Mouse (Mus musculus): ENCODE results near the gene Prdx1. TPM values are rescaled to one million over a fixed set of nuclear protein-coding genes. Genes with fewer than 3 reads are reported as not detected.

Prdx1 gene
- 868 and 925 TPM in 2 replicates for total RNA-seq (2014; rRNA removed)
- polyA plus RNA-seq (2012; rRNA removed): 376 and 421 TPM in 2 replicates

GRCm38 (mm10) chr4:116685402-116686061 is at the start of gene Prdx1:
Prdx1 (plus strand) TSS chr4:116685544.
- under 1% methylated on average over 56 of the region's 56 CpGs for WGBS
- peak; percentile 83 for TF ChIP-seq CTCF (IDR thresholded peaks at IDR 0.05; ENCODE audit: low read depth, low read length)
- TF ChIP-seq POLR2A (IDR thresholded peaks at IDR 0.05; ENCODE audit: extremely low read depth, insufficient read depth, low read length): peak; percentile 99
- H3K79me2 ChIP-seq (ENCODE audit: control insufficient read depth, insufficient read depth, low read length): peaks cover 17% of the 10 kb centered on the region; the same call in 1 of the 2 replicates
- H3K4me3 ChIP-seq (ENCODE audit: insufficient read depth, low read depth, low read length): peak within 1 kb of the TSS; percentile 72
- H3K27me3 ChIP-seq (ENCODE audit: control insufficient read depth, insufficient read depth, low read length): no peaks in the 10 kb centered on the region
- peaks cover 22% of the 10 kb centered on the region for H3K4me1 ChIP-seq (ENCODE audit: control insufficient read depth, insufficient read depth, low read length)
- H3K36me3 ChIP-seq (ENCODE audit: control insufficient read depth, insufficient read depth, low read length): peaks cover 30% of the 10 kb centered on the region
- peak within 1 kb of the TSS; percentile 79 for H3K9ac ChIP-seq (ENCODE audit: low read depth, low read length)
- H3K27ac ChIP-seq (replicated peaks; ENCODE audit: insufficient read depth, low read depth, low read length): peak within 1 kb of the TSS; percentile 96
- peak; percentile 75 for DNase-seq (ENCODE audit: extremely low read depth, low read depth, low spot score)

GRCm38 (mm10) chr4:116638821-116639220 is 46.5 kb upstream of the Prdx1 start:
- Histone ChIP-seq H3K27me3 (ENCODE audit: control insufficient read depth, insufficient read depth, low read length) (no peaks in the 10 kb centered on the region), H3K79me2 (ENCODE audit: control insufficient read depth, insufficient read depth, low read length) (no peaks in the 10 kb centered on the region; the same call in 1 of the 2 replicates), H3K27ac (replicated peaks; ENCODE audit: insufficient read depth, low read depth, low read length) (no peak overlapping the region), H3K4me1 (ENCODE audit: control insufficient read depth, insufficient read depth, low read length) (no peaks in the 10 kb centered on the region), H3K9ac (ENCODE audit: low read depth, low read length) (no peak overlapping the region), H3K36me3 (ENCODE audit: control insufficient read depth, insufficient read depth, low read length) (peaks cover 81% of the 10 kb centered on the region), H3K4me3 (ENCODE audit: insufficient read depth, low read depth, low read length) (no peak overlapping the region)
- TF ChIP-seq CTCF (IDR thresholded peaks at IDR 0.05; ENCODE audit: low read depth, low read length) (no peak), POLR2A (IDR thresholded peaks at IDR 0.05; ENCODE audit: extremely low read depth, insufficient read depth, low read length) (no peak)
- WGBS: 92% methylated on average over 6 of the region's 6 CpGs
- no peak for DNase-seq (ENCODE audit: extremely low read depth, low read depth, low spot score)

GRCm38 (mm10) chr4:116642071-116642470 is 43.3 kb upstream of the Prdx1 start:
- no peak overlapping the region for H3K9ac ChIP-seq (ENCODE audit: low read depth, low read length)
- H3K36me3 ChIP-seq (ENCODE audit: control insufficient read depth, insufficient read depth, low read length): peaks cover 69% of the 10 kb centered on the region

GRCm38 (mm10) chr4:116644326-116644725 is 41.0 kb upstream of the Prdx1 start:
- DNase-seq (ENCODE audit: extremely low read depth, low read depth, low spot score): peak; percentile 60
- no peak overlapping the region for H3K9ac ChIP-seq (ENCODE audit: low read depth, low read length)
- WGBS: 35% methylated on average over 6 of the region's 6 CpGs

More at GRCm38 (mm10) chr4:116642071-116642470, 43.3 kb upstream of the Prdx1 start:
- Histone ChIP-seq H3K4me3 (ENCODE audit: insufficient read depth, low read depth, low read length) (no peak overlapping the region), H3K79me2 (ENCODE audit: control insufficient read depth, insufficient read depth, low read length) (peaks cover 13% of the 10 kb centered on the region; the same call in 1 of the 2 replicates), H3K27ac (replicated peaks; ENCODE audit: insufficient read depth, low read depth, low read length) (no peak overlapping the region), H3K27me3 (ENCODE audit: control insufficient read depth, insufficient read depth, low read length) (no peaks in the 10 kb centered on the region), H3K4me1 (ENCODE audit: control insufficient read depth, insufficient read depth, low read length) (peaks cover 13% of the 10 kb centered on the region)
- no peak for DNase-seq (ENCODE audit: extremely low read depth, low read depth, low spot score)
- 100% methylated on average over 1 of the region's 1 CpGs for WGBS
- TF ChIP-seq CTCF (IDR thresholded peaks at IDR 0.05; ENCODE audit: low read depth, low read length): no peak
- TF ChIP-seq POLR2A (IDR thresholded peaks at IDR 0.05; ENCODE audit: extremely low read depth, insufficient read depth, low read length): no peak

GRCm38 (mm10) chr4:116645624-116646023 is 39.7 kb upstream of the Prdx1 start:
- 50% methylated on average over 7 of the region's 7 CpGs for WGBS
- Histone ChIP-seq H3K9ac (ENCODE audit: low read depth, low read length) (0 out of 2 replicates have a peak overlapping the region, but pooled peaks have one; percentile 6), H3K4me3 (ENCODE audit: insufficient read depth, low read depth, low read length) (no peak overlapping the region), H3K4me1 (ENCODE audit: control insufficient read depth, insufficient read depth, low read length) (peaks cover 25% of the 10 kb centered on the region), H3K27ac (replicated peaks; ENCODE audit: insufficient read depth, low read depth, low read length) (no peak overlapping the region), H3K36me3 (ENCODE audit: control insufficient read depth, insufficient read depth, low read length) (peaks cover 52% of the 10 kb centered on the region), H3K79me2 (ENCODE audit: control insufficient read depth, insufficient read depth, low read length) (peaks cover 35% of the 10 kb centered on the region), H3K27me3 (ENCODE audit: control insufficient read depth, insufficient read depth, low read length) (no peaks in the 10 kb centered on the region)
- no peak for DNase-seq (ENCODE audit: extremely low read depth, low read depth, low spot score)
- no peak for TF ChIP-seq CTCF (IDR thresholded peaks at IDR 0.05; ENCODE audit: low read depth, low read length)

More at GRCm38 (mm10) chr4:116644326-116644725, 41.0 kb upstream of the Prdx1 start:
- Histone ChIP-seq H3K27me3 (ENCODE audit: control insufficient read depth, insufficient read depth, low read length) (no peaks in the 10 kb centered on the region), H3K27ac (replicated peaks; ENCODE audit: insufficient read depth, low read depth, low read length) (no peak overlapping the region), H3K79me2 (ENCODE audit: control insufficient read depth, insufficient read depth, low read length) (peaks cover 25% of the 10 kb centered on the region; the same call in 1 of the 2 replicates), H3K4me3 (ENCODE audit: insufficient read depth, low read depth, low read length) (no peak overlapping the region), H3K36me3 (ENCODE audit: control insufficient read depth, insufficient read depth, low read length) (peaks cover 62% of the 10 kb centered on the region), H3K4me1 (ENCODE audit: control insufficient read depth, insufficient read depth, low read length) (peaks cover 23% of the 10 kb centered on the region)
- TF ChIP-seq CTCF (IDR thresholded peaks at IDR 0.05; ENCODE audit: low read depth, low read length) (peak; percentile 69), POLR2A (IDR thresholded peaks at IDR 0.05; ENCODE audit: extremely low read depth, insufficient read depth, low read length) (no peak)

GRCm38 (mm10) chr4:116649411-116649810 is 35.9 kb upstream of the Prdx1 start:
- H3K4me1 ChIP-seq (ENCODE audit: control insufficient read depth, insufficient read depth, low read length): peaks cover 28% of the 10 kb centered on the region
- DNase-seq (ENCODE audit: extremely low read depth, low read depth, low spot score): peak; percentile 81
- TF ChIP-seq CTCF (IDR thresholded peaks at IDR 0.05; ENCODE audit: low read depth, low read length) (no peak), POLR2A (IDR thresholded peaks at IDR 0.05; ENCODE audit: extremely low read depth, insufficient read depth, low read length) (no peak)

More at GRCm38 (mm10) chr4:116649411-116649810, 35.9 kb upstream of the Prdx1 start:
- 17% methylated on average over 2 of the region's 2 CpGs for WGBS
- no peaks in the 10 kb centered on the region for H3K27me3 ChIP-seq (ENCODE audit: control insufficient read depth, insufficient read depth, low read length)
- peak overlapping the region; percentile 51 for H3K4me3 ChIP-seq (ENCODE audit: insufficient read depth, low read depth, low read length)
- peak overlapping the region; percentile 96 for H3K27ac ChIP-seq (replicated peaks; ENCODE audit: insufficient read depth, low read depth, low read length)
- peaks cover 40% of the 10 kb centered on the region for H3K79me2 ChIP-seq (ENCODE audit: control insufficient read depth, insufficient read depth, low read length)
- peak overlapping the region; percentile 54 for H3K9ac ChIP-seq (ENCODE audit: low read depth, low read length)
- H3K36me3 ChIP-seq (ENCODE audit: control insufficient read depth, insufficient read depth, low read length): peaks cover 21% of the 10 kb centered on the region
